15 mouse cellular contexts compared by ENCODE assay signal in the genomic region with DNA sequence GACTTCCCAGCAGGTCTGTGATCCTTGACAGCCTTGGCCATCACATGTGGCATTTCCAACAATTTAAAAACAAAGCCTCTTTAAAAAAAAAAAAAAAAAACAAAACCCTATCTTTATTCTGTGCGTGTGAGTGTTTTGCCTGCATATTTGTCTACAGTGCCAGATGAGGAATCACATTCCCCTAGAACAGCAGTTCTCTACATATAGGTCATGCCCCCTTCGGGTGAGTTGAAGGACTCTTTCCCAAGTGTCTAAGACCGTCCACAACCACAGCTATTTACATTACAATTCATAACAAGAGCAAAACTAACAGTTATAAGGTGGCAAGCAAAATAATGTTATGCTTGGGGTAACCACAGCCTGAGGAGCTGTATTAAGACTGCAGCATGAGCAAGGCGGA.
"Had no signal": no experiment of that assay in that cellular context is flagged by ENCODE, and none has a peak within 500 bp of the region (broad histone marks: within the 10 kb centered on the region; RNA-seq: fewer than 3 reads in every experiment).

No protein-coding gene starts in this region.

- H3K4me3 ChIP-seq: neural tube, embryonic 15.5 days; stomach, embryonic 15.5 days had no signal

- H3K27ac ChIP-seq: neural tube, embryonic 15.5 days; stomach, embryonic 15.5 days; stomach, postnatal 0 days had no signal

- H3K9me3 ChIP-seq: neural tube, embryonic 15.5 days; stomach, embryonic 15.5 days had no signal

- H3K9ac ChIP-seq: neural tube, embryonic 15.5 days; stomach, embryonic 15.5 days had no signal

- H3K4me1 ChIP-seq: neural tube, embryonic 15.5 days; stomach, embryonic 15.5 days had no signal

- H3K27me3 ChIP-seq: neural tube, embryonic 15.5 days; stomach, embryonic 15.5 days had no signal

- H3K4me2 ChIP-seq: neural tube, embryonic 15.5 days; stomach, embryonic 15.5 days had no signal

- DNase-seq: retina, postnatal 1 day; right cerebral cortex, adult 18-20 months; right cerebral cortex, postnatal 14 days; right cerebral cortex, postnatal 25 days; right cerebral cortex, postnatal 4 days; spleen, adult 18-20 months; thymus, adult 18-20 months; thymus, adult 2 months; thymus, postnatal 14 days; thymus, postnatal 25 days; thymus, postnatal 36 days; thymus, postnatal 4 days had no signal
